Mouse (Mus musculus) spleen, postnatal 4 days (tissue): ENCODE data around the gene Klhl15.

Experiments
- DNase-seq, 2 experiments: peaks; one replicate each; pipeline ENCODE4 v3.0.0; 2022; ENCODE audit warnings: low spot score in 2 of 2

The Klhl15 gene

GRCm38 (mm10) chrX:94234532-94235189, at the start of gene Klhl15:
Klhl15 (plus strand) TSS chrX:94234599.
- peak; percentile 83 to 88 for DNase-seq

GRCm38 (mm10) chrX:94185156-94185555, 49.2 kb upstream of the Klhl15 start:
- DNase-seq = no peak

- peak; percentile 20 to 71 for DNase-seq
Measured at GRCm38 (mm10) chrX:94193901-94194300, 40.5 kb upstream of the Klhl15 start.

DNA sequence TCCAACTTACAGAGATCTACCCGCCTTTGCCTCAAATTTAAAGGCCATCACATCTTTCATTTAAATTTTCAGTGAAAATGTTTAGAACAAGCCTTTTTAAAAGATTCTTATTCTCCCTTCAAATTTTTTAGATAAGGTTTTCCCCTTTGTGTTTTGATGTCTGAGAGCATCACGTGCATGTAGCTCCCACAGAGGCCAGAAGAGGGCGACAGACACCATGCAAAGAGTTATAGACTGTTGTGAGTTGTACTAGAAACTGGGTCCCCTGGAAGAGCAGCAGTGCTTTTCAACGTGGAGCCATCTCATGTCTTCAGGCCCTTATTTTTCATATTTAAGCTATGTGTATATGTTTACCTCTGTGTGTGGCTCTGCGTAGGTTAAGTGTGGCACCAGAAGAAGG, 36.6 kb upstream of the Klhl15 start:
- DNase-seq = peak; percentile 25 to 86

GRCm38 (mm10) chrX:94212264-94212596, 22.2 kb upstream of the Klhl15 start:
- no peak for DNase-seq

- peak; percentile 83 to 95 for DNase-seq
Measured at GRCm38 (mm10) chrX:94212597-94213321, 21.6 kb upstream of the Klhl15 start, which contains the start of gene Eif2s3x. Eif2s3x (minus strand) TSS chrX:94212862.

DNA sequence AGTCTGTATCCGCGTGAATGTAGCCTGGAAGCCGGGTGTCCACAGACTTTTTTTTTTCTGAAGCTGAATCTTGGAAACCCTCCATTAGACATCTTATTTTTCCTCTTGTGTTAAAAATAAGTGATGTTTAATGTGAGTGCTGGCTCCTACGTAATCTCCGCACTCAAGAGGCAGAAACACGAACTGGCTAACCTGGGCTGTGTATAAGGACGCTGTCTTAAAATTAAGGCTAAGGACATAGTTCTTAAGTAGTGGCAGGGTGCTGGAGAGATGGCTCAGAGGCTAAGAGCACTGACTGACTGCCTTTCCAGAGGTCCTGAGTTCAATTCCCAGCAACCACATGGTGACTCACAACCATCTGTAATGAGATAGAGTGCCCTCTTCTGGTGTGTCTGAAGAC, 21.0 kb upstream of the Klhl15 start:
- no peak for DNase-seq

DNA sequence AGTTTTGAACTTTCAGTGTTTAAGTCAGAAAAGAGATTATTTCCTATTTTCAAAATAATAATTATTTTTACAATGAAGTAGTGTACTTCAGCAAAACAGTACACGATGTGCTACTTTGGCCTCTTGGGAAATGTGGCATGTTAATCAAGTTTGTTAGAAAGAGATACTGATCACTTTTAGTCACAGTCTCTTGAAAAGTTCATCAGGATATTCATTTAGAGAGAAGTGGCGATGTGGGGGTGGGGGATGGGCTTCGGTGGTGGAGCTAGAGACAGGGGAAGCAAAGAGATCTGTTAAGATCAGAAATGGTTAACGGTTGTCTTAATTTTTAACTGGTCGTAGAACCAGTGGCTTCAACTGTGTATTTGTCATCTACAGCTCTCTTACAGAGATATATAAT, 967 bp upstream of the Klhl15 start:
- DNase-seq = peak in 1 of 2 experiments; percentile 13

- no peak for DNase-seq
Measured at GRCm38 (mm10) chrX:94233936-94234531, 365 bp upstream of the Klhl15 start.

DNA sequence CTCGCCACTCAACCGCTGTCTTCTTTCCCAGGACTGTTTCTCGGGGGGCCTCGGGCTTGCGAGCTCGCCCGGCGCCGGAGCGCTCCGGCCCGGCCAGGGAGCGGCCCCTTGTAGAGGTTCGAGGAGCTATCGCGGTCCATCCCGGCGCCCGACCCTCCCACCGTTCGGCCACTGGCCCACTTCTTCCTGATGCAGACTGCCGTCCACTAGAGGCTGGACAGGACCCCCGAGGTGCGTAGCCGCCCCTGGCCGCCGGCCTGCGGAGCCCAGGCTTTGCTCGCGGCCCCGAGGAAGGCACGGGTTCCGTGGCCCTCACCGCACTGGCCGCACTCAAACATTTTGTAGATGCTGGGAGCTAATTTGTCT, 774 bp downstream of the Klhl15 start:
- DNase-seq = peak in 1 of 2 experiments; percentile 16

GRCm38 (mm10) chrX:94235601-94236000, 1.2 kb downstream of the Klhl15 start:
- no peak for DNase-seq

GRCm38 (mm10) chrX:94288923-94289322, 54.5 kb downstream of the Klhl15 start:
- DNase-seq = peak in 1 of 2 experiments; percentile 16

GRCm38 (mm10) chrX:94302928-94303327, 68.5 kb downstream of the Klhl15 start:
- no peak for DNase-seq

DNA sequence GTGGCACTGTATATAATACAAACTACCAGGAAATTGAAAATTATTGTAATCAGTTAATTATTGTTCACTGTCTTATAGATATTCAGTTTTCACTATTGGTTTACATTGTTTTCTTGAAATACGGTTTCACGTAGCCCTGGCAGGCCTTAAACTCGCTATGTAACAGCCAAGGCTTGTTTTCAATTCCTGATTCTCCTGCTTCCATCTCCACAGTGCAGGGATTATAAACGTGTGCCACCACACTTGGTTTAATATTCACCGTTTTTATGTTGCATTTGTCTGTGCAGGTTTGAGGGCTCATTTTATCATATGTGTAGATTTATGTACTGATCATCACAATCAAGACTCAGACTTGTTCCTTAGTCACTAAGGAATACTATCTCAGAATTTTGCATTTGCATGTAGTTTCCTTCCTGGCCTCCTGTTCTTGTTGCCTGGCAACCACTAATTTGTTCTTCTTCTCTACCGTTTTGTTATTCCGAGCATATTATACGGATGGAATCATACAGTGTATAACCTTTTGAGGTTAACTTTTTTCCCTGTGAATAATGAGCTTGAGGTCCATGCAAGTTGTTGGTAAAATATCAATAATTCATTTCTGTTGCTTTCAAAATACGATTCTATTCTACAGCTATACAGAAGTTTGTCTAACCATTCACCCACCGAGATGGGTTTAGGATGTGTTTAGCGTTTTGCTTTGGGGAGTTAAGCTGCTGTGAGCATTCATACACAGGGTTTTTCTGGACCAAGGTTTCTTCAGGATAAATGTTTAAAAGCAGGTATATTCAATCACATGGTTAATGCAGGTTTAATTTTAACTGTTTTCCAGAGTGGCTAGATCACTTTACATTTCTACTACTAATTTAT, 86.9 kb downstream of the Klhl15 start:
- DNase-seq = no peak
